Mouse (Mus musculus) E14TG2a.4 (cell line): ENCODE measurements around the gene Nrp1.

Experiments
- CTCF ChIP-seq: conservative IDR thresholded peaks from 2 replicates; pipeline ENCODE4 v1.5.1; 2014; ENCODE audit warnings: low read length
- NANOG ChIP-seq: IDR thresholded peaks from 2 replicates; pipeline ENCODE4 v1.6.1; 2014; ENCODE audit warnings: borderline replicate concordance, low read length, mixed read lengths

- TF ChIP-seq CTCF, result no peak
- no peak for TF ChIP-seq NANOG
These were observed 59.8 kb downstream of the Nrp1 start for GRCm38 (mm10) chr8:128417956-128418796.
